Mouse (Mus musculus) heart, postnatal 36 days (tissue): ENCODE results near the gene Dscaml1. TPM values are rescaled to one million over a fixed set of nuclear protein-coding genes. Genes with fewer than 3 reads are reported as not detected.
A peak's percentile ranks its signal among the peaks of the same experiment; 100 is the strongest.

ENCODE experiments used
- DNase-seq, 2 experiments: peaks; one replicate each; pipeline ENCODE4 v3.0.0; 2021 to 2022
- intact Hi-C: fragments of 180-260 bp; cut with DNase I; formaldehyde crosslinking; loops from one replicate; pipeline ENCODE4 v1.15.1; 2025
- total RNA-seq, 2 experiments: library from RNA; stranded (reverse); gene quantifications; 2 replicates each; pipeline ENCODE4 v1.2.3; 2021

The Dscaml1 gene
- total RNA-seq, 2 experiments from 2014 or later, result not detected

- intact Hi-C loops, result no loop called here
- no peak for DNase-seq
Measured at GRCm38 (mm10) chr9:45663386-45664315, 237.2 kb downstream of the Dscaml1 start.

GRCm38 (mm10) chr9:45664326-45664725, 237.9 kb downstream of the Dscaml1 start:
- intact Hi-C loops, result no loop called here
- DNase-seq, result no peak

GRCm38 (mm10) chr9:45664871-45665394, 238.5 kb downstream of the Dscaml1 start:
- no peak for DNase-seq

GRCm38 (mm10) chr9:45675931-45676330, 249.5 kb downstream of the Dscaml1 start:
- intact Hi-C loops, result no loop called here
- no peak for DNase-seq

More at GRCm38 (mm10) chr9:45664871-45665394, 238.5 kb downstream of the Dscaml1 start:
- intact Hi-C loops, result no loop called here

- no peak for DNase-seq
- intact Hi-C loops, result no loop called here
Measured at GRCm38 (mm10) chr9:45676578-45676977, 250.2 kb downstream of the Dscaml1 start.

GRCm38 (mm10) chr9:45677236-45677781, 250.9 kb downstream of the Dscaml1 start:
- DNase-seq, result peak; percentile 14 to 22
- intact Hi-C loops, result no loop called here

GRCm38 (mm10) chr9:45677952-45678663, 251.7 kb downstream of the Dscaml1 start:
- DNase-seq, result no peak

GRCm38 (mm10) chr9:45678664-45679026, 252.2 kb downstream of the Dscaml1 start:
- DNase-seq, result no peak
- intact Hi-C loops, result no loop called here

More at GRCm38 (mm10) chr9:45677952-45678663, 251.7 kb downstream of the Dscaml1 start:
- intact Hi-C loops, result no loop called here

GRCm38 (mm10) chr9:45682461-45682998, 256.1 kb downstream of the Dscaml1 start:
- intact Hi-C loops, result no loop called here
- no peak for DNase-seq

GRCm38 (mm10) chr9:45693424-45694237, 267.2 kb downstream of the Dscaml1 start:
- DNase-seq, result no peak
- intact Hi-C loops, result no loop called here

GRCm38 (mm10) chr9:45694256-45694655, 267.8 kb downstream of the Dscaml1 start:
- intact Hi-C loops, result no loop called here
- DNase-seq, result no peak

- no peak for DNase-seq
- intact Hi-C loops, result no loop called here
Measured at GRCm38 (mm10) chr9:45699171-45699570, 272.7 kb downstream of the Dscaml1 start.

GRCm38 (mm10) chr9:45703236-45703635, 276.8 kb downstream of the Dscaml1 start:
- intact Hi-C loops, result no loop called here
- no peak for DNase-seq

- DNase-seq, result no peak
- intact Hi-C loops, result no loop called here
Measured at GRCm38 (mm10) chr9:45704441-45704840, 278.0 kb downstream of the Dscaml1 start.

GRCm38 (mm10) chr9:45710300-45710699, 283.9 kb downstream of the Dscaml1 start:
- no peak for DNase-seq
- intact Hi-C loops, result no loop called here

GRCm38 (mm10) chr9:45715387-45715786, 289.0 kb downstream of the Dscaml1 start:
- intact Hi-C loops, result no loop called here

GRCm38 (mm10) chr9:45719997-45720396, 293.6 kb downstream of the Dscaml1 start:
- DNase-seq, result no peak
- intact Hi-C loops, result no loop called here

More at GRCm38 (mm10) chr9:45715387-45715786, 289.0 kb downstream of the Dscaml1 start:
- DNase-seq, result no peak

GRCm38 (mm10) chr9:45731851-45732250, 305.4 kb downstream of the Dscaml1 start:
- no peak for DNase-seq
- intact Hi-C loops, result no loop called here

GRCm38 (mm10) chr9:45733246-45733645, 306.8 kb downstream of the Dscaml1 start:
- intact Hi-C loops, result no loop called here

More at GRCm38 (mm10) chr9:45733246-45733645, 306.8 kb downstream of the Dscaml1 start:
- no peak for DNase-seq
